Mouse (Mus musculus) cerebellum, adult 18-20 months (tissue): Measurements from ENCODE around the gene Clec11a.
A peak's percentile ranks its signal among the peaks of the same experiment; 100 is the strongest.
"Not testable (repeated sequence)": the region's sequence is repeated elsewhere in the genome, so short reads cannot be mapped to it uniquely, and the experiment has no call there.

Experiments
- DNase-seq, 2 experiments: peaks; one replicate each; pipeline ENCODE4 v3.0.0; 2021

The Clec11a gene

GRCm38 (mm10) chr7:44322290-44322689, 15.6 kb upstream of the Clec11a start:
- DNase-seq, result no peak

GRCm38 (mm10) chr7:44320886-44321285, 14.2 kb upstream of the Clec11a start:
- DNase-seq, result peak; percentile 75 to 79

GRCm38 (mm10) chr7:44317913-44318312, 11.2 kb upstream of the Clec11a start:
- DNase-seq, result peak; percentile 56 to 64

- peak in 1 of 2 experiments; percentile 16 for DNase-seq
Observed at GRCm38 (mm10) chr7:44312484-44312883, 5.8 kb upstream of the Clec11a start.

- DNase-seq, result peak; percentile 40 to 44
Observed at GRCm38 (mm10) chr7:44311713-44312304, 5.1 kb upstream of the Clec11a start.

GRCm38 (mm10) chr7:44310878-44311712, 4.4 kb upstream of the Clec11a start:
- DNase-seq, result peak; percentile 60 to 62

GRCm38 (mm10) chr7:44310285-44310877, 3.7 kb upstream of the Clec11a start:
- peak; percentile 37 to 54 for DNase-seq

GRCm38 (mm10) chr7:44309475-44310284, 3.0 kb upstream of the Clec11a start, which contains the start of gene Shank1:
Gene Shank1, plus strand, starts transcription at chr7:44310253.
- DNase-seq, result peak in 1 of 2 experiments; percentile 20

GRCm38 (mm10) chr7:44307261-44308020, 739 bp upstream of the Clec11a start:
- no peak for DNase-seq

- DNase-seq, result no peak
Observed at GRCm38 (mm10) chr7:44305686-44306085, 1.0 kb downstream of the Clec11a start.

GRCm38 (mm10) chr7:44304775-44305641, 1.7 kb downstream of the Clec11a start:
- DNase-seq, result peak; percentile 98 to 99

GRCm38 (mm10) chr7:44304463-44304774, 2.3 kb downstream of the Clec11a start:
- DNase-seq, result no peak

GRCm38 (mm10) chr7:44303346-44304340, 3.1 kb downstream of the Clec11a start:
- DNase-seq, result peak in 1 of 2 experiments; percentile 21

- not testable (repeated sequence) for DNase-seq
Observed at GRCm38 (mm10) chr7:44297501-44297900, 9.2 kb downstream of the Clec11a start.

GRCm38 (mm10) chr7:44291418-44291817, 15.3 kb downstream of the Clec11a start:
- no peak for DNase-seq

GRCm38 (mm10) chr7:44290986-44291385, 15.7 kb downstream of the Clec11a start:
- DNase-seq, result no peak

- no peak for DNase-seq
Observed at GRCm38 (mm10) chr7:44287760-44288159, 18.9 kb downstream of the Clec11a start.

GRCm38 (mm10) chr7:44281586-44281985, 25.1 kb downstream of the Clec11a start:
- DNase-seq, result no peak

- DNase-seq, result no peak
Observed at GRCm38 (mm10) chr7:44280959-44281358, 25.7 kb downstream of the Clec11a start.

GRCm38 (mm10) chr7:44277250-44277622, 29.5 kb downstream of the Clec11a start:
- peak; percentile 77 to 78 for DNase-seq
